Mouse (Mus musculus) limb, embryonic 10.5 days (tissue): Measurements from ENCODE around the gene Gnai2. TPM values are rescaled to one million over a fixed set of nuclear protein-coding genes. Genes with fewer than 3 reads are reported as not detected.
A peak's percentile ranks its signal among the peaks of the same experiment; 100 is the strongest.

Experiments
- DNase-seq: peaks from one replicate; pipeline ENCODE4 v3.0.0-alpha.2; 2017; ENCODE audit warnings: low spot score
- H3K27ac ChIP-seq: fragments of 300-500 bp; sonication (generic); 2 replicates; pipeline ENCODE4 v1.5.1; 2016; ENCODE audit warnings: mild to moderate bottlenecking
- H3K27me3 ChIP-seq: fragments of 300-500 bp; sonication (generic); 2 replicates; pipeline ENCODE4 v1.6.1; 2016; ENCODE audit warnings: low read depth, mild to moderate bottlenecking; ENCODE audit not compliant: poor library complexity, severe bottlenecking
- H3K36me3 ChIP-seq: fragments of 300-500 bp; sonication (generic); 2 replicates; pipeline ENCODE4 v1.6.1; 2016; ENCODE audit warnings: mild to moderate bottlenecking, moderate library complexity
- H3K4me1 ChIP-seq: fragments of 300-500 bp; sonication (generic); 2 replicates; pipeline ENCODE4 v1.6.1; 2016
- H3K4me3 ChIP-seq: fragments of 300-500 bp; sonication (generic); 2 replicates; pipeline ENCODE4 v1.5.1; 2016; ENCODE audit warnings: mild to moderate bottlenecking, moderate library complexity
- H3K9me3 ChIP-seq: fragments of 300-500 bp; sonication (generic); replicated peaks from 2 replicates; pipeline ENCODE4 v1.6.1; 2016; ENCODE audit warnings: mild to moderate bottlenecking
- WGBS: fragments of 180-500 bp; shearing (Covaris S2); methylation state at CpG from one replicate; pipeline ENCODE4 v1.1.7; 2016; 5-methylcytosine and 5-hydroxymethylcytosine counted together
- polyA plus RNA-seq: library from polyadenylated mRNA; unstranded; fragments of >200 nt; fragmentation: Nextera tagmentation; extraction: Ambion mirVana; gene quantifications from 2 replicates; pipeline ENCODE4 v1.2.1, GENCODE M21; 2016

Gnai2 gene
- polyA plus RNA-seq, 1 experiment from 2014 or later: 403 TPM

DNA sequence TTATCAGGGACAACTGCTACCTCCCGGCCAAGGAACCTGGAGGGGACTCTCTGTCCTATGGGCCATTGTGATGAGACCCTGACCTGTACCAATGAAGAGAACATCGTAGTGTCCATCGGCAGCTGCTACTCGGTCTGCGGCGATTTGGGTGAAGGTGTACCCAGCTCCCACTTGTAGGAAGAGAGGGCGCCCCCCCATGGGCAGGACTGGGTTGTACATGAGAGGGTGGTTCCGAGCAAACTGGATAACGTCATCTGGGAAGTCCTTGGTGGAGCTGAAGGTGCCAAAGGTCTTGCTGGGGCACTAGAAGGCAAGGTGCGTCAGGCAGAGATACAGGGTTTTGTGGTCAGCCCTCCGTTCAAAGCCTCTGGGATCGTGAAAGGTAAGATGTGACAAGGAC, 34.4 kb downstream of the Gnai2 start:
- 77% methylated on average over 12 of the region's 12 CpGs for WGBS
- Histone ChIP-seq H3K9me3 (no peaks in the 10 kb centered on the region), H3K27ac (no peak overlapping the region), H3K4me1 (peaks cover 44% of the 10 kb centered on the region), H3K27me3 (peaks cover 29% of the 10 kb centered on the region), H3K36me3 (0 out of 2 replicates have a peak, but pooled peaks cover 3% of the 10 kb centered on the region), H3K4me3 (no peak overlapping the region)
- DNase-seq: no peak

DNA sequence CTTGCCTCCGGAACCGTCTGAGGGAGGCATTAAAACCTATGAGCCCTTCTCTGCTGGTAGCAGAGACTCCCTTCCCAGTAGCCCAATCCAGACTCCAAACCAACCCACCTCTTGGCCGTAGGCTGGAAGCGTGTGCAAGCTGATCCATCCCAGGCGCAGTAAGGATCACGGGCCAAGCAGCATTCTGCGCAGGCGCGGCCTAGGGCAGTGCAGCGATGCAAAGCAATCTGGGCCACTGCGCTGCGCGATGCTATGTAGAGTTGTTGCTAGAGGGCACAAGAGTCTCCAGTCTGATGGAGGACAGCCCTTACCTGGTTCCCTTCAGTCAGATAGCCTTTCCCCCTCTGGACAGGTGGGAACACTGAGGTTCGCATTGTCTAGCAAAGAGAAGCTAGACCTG, 35.3 kb downstream of the Gnai2 start:
- H3K36me3 ChIP-seq: peaks cover 5% of the 10 kb centered on the region; the same call in 1 of the 2 replicates
- no peak overlapping the region for H3K27ac ChIP-seq
- 65% methylated on average over 14 of the region's 14 CpGs for WGBS
- H3K4me3 ChIP-seq: no peak overlapping the region; the same call in 1 of the 2 replicates
- no peaks in the 10 kb centered on the region for H3K9me3 ChIP-seq
- H3K27me3 ChIP-seq: peaks cover 29% of the 10 kb centered on the region
- DNase-seq: no peak
- peaks cover 35% of the 10 kb centered on the region for H3K4me1 ChIP-seq

DNA sequence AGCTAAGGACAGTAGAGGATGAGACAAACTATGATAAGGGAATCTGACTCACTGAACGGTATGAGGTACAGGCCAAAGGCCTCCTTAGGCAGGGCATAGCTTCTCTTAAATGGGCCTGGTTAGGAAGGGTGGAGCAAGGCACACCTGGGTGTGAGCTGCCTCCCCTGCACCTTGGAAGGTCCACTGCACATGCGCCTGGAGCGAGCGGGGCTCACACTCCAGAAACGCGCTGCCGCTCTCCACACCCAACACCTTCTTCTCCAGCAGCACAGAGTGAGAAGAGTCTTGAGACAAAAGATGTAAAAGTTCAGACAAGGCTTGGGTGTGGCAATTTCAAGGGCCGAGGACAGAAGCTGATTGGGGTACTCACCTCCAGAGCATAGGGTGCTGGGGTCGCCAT, 35.7 kb downstream of the Gnai2 start:
- Histone ChIP-seq H3K27ac (no peak overlapping the region), H3K27me3 (peaks cover 29% of the 10 kb centered on the region), H3K9me3 (no peaks in the 10 kb centered on the region), H3K36me3 (peaks cover 9% of the 10 kb centered on the region), H3K4me1 (peaks cover 33% of the 10 kb centered on the region), H3K4me3 (no peak overlapping the region; the same call in 1 of the 2 replicates)
- WGBS: 86% methylated on average over 9 of the region's 9 CpGs
- no peak for DNase-seq

DNA sequence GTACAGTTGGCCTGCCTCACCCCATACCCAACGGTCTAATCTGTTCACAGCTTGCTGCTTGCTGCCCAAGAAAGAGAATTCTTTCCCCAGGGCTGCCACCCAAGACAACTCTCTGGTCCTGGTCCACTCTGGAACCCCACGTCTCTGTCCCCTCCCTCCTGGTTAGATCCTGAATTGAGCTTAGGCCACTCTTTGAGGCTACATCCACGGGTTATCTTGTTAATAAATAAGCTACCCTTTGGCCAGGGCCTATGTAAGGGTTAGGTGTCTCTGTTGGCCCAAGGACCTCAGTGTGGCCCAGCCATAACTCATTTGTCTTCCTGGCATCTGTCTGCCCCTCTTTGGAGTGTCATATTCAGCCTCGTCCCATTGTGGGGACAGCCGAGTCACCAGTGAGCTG, 36.8 kb downstream of the Gnai2 start:
- Histone ChIP-seq H3K27me3 (peaks cover 21% of the 10 kb centered on the region), H3K9me3 (no peaks in the 10 kb centered on the region), H3K4me3 (no peak overlapping the region), H3K27ac (no peak overlapping the region), H3K36me3 (peaks cover 20% of the 10 kb centered on the region), H3K4me1 (peaks cover 33% of the 10 kb centered on the region)
- WGBS: 80% methylated on average over 5 of the region's 5 CpGs
- no peak for DNase-seq

DNA sequence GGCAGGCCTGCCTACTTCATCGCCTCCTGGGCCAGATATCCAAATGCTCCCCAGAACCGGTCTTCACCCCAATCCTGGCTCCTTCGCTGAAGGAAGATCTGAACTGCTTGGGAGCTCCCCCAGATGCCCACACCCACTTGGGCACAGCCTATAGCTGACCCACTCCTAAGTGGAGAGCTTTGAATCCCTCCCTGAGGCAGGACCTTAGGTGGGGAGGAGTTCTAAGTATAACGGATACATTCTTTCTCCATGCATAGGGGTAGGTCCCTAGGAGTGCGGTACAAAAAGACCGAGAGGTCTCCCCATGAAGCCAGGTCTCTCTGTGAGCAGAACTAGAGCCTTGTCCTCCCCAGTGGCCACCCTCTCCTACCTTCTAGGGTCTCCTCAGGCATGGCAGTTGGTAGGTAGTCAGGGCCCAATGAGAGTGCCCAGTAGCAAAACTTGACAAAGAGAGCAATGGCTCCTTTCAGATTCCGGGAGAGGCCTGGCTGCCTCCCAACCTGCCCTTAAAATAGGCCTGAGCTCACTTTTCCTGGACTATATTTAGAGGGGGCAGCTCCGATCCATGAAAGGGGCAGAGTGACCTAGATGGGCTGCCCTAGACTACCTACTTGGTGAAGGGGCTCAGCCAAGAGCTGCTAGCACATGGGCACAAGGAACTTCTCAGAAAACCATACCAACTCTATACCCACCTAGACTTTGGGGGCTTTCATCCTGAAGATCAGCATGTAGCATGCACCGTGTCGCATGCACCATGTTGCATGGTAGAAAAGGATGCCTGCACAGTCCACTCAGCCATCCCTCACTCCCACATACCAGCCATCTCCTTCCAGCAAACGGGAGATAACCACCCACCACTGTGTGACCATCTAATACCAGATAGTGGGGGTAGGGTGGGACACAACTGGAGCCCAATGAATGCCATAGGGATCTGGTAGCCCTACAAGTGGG, 38.3 kb downstream of the Gnai2 start:
- WGBS: 90% methylated on average over 11 of the region's 11 CpGs
- no peak overlapping the region for H3K4me3 ChIP-seq

DNA sequence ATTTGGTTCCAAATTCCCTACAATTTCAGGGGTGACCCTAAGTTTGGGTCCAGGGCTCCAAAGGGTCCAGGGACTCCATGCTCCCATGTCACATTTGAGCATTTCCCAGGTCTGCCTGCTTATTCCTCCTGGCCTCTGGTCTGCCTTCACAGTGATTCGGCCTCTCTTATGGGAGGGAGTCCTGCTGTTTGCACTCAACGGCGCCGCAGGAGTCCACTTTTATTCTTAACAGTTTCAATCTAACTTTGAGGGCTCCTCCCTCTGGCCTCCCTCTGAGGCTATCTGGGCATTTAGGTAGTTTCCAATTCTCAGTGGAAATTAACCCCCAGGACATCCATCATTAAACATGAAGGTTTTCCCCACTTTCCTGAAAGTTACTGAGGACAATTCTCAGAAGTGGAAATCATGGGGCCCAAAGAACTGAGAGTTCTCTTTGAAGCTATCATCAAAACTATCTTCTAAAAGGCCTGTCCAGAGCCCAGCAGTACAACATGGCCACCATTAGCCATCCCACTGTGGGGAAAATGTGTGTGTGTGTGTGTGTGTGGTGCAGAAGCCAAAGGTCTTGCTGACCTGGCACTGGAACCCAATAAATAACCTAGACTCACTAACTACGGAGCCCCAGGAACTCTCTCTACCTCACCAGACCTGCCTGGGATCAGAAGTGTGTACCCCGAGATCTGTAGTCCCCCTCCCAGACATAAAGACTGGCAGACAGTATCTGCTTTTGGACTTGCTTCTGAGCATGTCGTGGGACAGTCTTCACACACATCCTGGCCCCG, 40.7 kb downstream of the Gnai2 start:
- Histone ChIP-seq H3K27me3 (peaks cover 5% of the 10 kb centered on the region; the same call in 1 of the 2 replicates), H3K4me1 (peaks cover 18% of the 10 kb centered on the region), H3K27ac (no peak overlapping the region), H3K4me3 (no peak overlapping the region), H3K36me3 (peaks cover 59% of the 10 kb centered on the region), H3K9me3 (no peaks in the 10 kb centered on the region)
- DNase-seq: no peak
- 82% methylated on average over 8 of the region's 8 CpGs for WGBS

More for the DNA sequence above, 38.3 kb downstream of the Gnai2 start:
- Histone ChIP-seq H3K27ac (no peak overlapping the region), H3K4me1 (peaks cover 26% of the 10 kb centered on the region), H3K27me3 (peaks cover 16% of the 10 kb centered on the region; the same call in 1 of the 2 replicates), H3K9me3 (no peaks in the 10 kb centered on the region), H3K36me3 (peaks cover 35% of the 10 kb centered on the region)
- DNase-seq: no peak

DNA sequence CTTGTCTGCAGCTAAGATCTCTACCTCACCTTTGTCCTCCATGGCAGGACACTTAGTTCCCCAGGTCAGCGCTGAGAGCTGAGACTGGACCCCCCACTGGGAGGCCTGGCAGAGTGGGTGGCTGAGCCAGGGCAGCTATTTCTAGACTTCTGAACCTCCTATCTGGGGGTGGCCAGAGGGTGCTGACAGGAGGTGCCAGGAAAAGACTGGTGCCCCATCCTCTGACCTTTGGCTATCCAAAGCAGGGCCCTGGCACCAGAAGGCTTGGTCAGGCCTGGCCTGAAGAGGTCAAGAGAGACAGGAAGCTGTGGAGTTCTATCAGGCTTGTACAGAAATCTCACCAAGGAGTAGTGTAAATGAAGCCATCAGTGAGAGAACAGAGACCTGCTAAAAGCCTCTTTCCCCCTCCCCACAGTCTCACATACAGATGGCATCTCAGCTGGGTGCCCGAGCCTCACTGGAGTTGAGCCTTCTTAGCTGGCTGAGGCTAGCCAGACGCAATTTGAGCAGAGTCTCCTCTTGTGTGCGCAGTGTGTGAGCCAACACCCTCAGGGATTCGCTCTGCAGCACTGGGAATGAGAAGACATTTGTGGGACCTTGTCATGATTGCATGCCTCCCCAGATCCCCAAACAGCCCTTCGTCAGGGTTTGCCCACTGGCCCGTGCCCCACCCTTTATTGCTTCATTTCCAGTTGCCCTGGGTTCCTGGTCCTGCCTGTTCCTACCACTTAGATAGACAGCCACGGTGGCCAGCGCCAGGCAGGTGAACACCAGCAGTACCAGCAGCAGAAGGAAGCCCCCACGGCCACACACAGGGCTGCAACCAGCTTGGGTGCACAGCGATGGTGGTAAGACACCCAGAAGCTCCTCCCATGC, 41.8 kb downstream of the Gnai2 start:
- no peak for DNase-seq
- WGBS: 77% methylated on average over 11 of the region's 11 CpGs
- H3K9me3 ChIP-seq: no peaks in the 10 kb centered on the region
- peaks cover 65% of the 10 kb centered on the region for H3K36me3 ChIP-seq
- H3K27ac ChIP-seq: no peak overlapping the region
- no peaks in the 10 kb centered on the region for H3K27me3 ChIP-seq
- H3K4me1 ChIP-seq: peaks cover 27% of the 10 kb centered on the region
- no peak overlapping the region for H3K4me3 ChIP-seq

DNA sequence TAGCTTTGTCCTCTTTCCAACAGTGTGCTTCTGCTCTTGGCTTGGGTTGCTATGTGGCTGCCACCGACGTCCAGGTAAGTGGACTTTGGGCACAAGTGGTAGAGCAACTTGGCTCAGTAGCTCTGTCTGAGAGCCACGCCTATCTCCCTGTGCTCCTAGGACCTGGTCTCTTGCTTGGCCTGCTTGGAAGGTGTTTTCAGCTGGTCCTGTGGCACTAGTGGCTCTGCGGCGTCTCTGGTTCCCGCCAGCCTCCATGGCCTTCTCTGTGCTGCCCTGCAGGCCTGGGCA, 44.5 kb downstream of the Gnai2 start:
- no peak for DNase-seq
- Histone ChIP-seq H3K27ac (no peak overlapping the region), H3K27me3 (no peaks in the 10 kb centered on the region), H3K4me1 (peaks cover 39% of the 10 kb centered on the region), H3K36me3 (peaks cover 62% of the 10 kb centered on the region), H3K4me3 (no peak overlapping the region), H3K9me3 (no peaks in the 10 kb centered on the region)
- WGBS: 98% methylated on average over 6 of the region's 6 CpGs

DNA sequence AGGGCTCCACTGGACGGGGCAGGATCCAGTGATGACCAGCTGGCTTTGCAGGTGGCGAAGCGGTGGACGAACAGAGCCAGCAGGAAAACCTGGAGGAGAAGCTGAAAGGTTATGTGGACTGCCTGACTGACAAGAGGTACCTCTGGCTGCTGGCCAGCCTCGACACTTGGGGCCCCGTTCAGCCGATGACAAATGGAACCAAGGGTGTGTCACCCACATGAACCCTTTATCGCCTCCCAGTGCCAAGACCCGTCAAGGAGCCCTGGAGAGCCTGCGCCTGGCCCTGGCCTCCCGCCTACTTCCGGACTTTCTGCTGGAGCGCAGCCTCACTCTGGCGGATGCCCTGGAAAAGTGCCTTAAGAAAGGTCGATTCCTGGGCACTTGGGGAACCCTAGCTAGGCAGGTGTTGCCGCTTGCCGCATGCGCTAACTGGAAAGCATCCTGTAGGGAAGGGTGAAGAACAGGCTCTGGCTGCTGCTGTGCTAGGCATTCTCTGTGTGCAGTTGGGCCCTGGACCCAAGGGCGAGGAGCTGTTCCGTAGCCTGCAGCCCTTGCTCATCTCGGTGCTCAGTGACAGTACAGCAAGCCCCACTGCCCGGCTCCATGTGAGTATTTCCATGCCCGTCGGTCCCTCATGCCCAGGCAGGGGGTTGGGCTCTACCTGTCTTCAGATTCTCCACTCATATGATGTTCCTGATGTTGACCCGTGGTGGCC, 45.0 kb downstream of the Gnai2 start:
- Histone ChIP-seq H3K36me3 (peaks cover 62% of the 10 kb centered on the region), H3K4me1 (peaks cover 39% of the 10 kb centered on the region), H3K27ac (no peak overlapping the region), H3K4me3 (no peak overlapping the region), H3K27me3 (no peaks in the 10 kb centered on the region), H3K9me3 (no peaks in the 10 kb centered on the region)
- DNase-seq: no peak
- WGBS: 89% methylated on average over 25 of the region's 25 CpGs

DNA sequence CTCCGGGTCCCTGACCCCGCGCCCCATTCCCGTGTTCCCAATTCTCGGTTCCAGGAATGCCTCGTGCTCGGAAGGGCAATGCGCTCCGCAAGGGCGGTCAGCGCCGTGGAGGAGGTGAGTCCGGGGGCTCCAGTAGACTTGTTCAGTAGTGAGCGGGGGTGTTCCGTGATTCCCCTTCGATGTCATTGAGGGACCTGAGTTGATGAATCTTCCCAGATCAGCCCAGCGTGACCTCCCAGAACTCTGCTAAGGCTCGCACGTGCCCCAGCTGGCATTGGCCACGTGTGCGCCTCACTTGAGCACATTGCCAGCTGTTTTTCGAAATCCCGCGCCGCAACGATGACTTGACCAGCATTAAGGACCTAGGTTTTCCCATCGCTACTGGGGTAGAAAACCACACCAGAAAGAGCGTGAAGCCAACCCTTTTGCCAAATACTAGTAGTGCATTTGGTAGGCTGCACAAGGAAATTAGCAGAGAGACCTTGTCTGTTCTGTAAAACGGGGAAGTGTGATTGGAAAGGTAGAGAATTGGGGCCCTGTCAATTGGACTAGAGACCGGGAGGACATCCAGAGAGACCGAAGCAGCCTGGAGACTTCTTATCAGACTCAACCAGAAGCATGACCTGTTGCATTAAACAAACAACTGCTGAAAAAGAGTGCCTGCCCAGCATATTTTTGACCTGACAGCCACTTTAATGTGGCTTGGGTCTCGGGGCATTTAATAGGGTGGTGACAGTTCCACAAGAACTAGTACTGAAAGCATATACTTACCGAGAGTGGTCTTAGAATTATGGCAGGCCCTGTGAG, 47.1 kb downstream of the Gnai2 start:
- no peak for DNase-seq
- Histone ChIP-seq H3K4me3 (peak overlapping the region; percentile 70), H3K36me3 (peaks cover 59% of the 10 kb centered on the region), H3K27me3 (no peaks in the 10 kb centered on the region), H3K27ac (peak overlapping the region; percentile 80), H3K4me1 (peaks cover 26% of the 10 kb centered on the region), H3K9me3 (no peaks in the 10 kb centered on the region)
- WGBS: 5% methylated on average over 33 of the region's 33 CpGs

DNA sequence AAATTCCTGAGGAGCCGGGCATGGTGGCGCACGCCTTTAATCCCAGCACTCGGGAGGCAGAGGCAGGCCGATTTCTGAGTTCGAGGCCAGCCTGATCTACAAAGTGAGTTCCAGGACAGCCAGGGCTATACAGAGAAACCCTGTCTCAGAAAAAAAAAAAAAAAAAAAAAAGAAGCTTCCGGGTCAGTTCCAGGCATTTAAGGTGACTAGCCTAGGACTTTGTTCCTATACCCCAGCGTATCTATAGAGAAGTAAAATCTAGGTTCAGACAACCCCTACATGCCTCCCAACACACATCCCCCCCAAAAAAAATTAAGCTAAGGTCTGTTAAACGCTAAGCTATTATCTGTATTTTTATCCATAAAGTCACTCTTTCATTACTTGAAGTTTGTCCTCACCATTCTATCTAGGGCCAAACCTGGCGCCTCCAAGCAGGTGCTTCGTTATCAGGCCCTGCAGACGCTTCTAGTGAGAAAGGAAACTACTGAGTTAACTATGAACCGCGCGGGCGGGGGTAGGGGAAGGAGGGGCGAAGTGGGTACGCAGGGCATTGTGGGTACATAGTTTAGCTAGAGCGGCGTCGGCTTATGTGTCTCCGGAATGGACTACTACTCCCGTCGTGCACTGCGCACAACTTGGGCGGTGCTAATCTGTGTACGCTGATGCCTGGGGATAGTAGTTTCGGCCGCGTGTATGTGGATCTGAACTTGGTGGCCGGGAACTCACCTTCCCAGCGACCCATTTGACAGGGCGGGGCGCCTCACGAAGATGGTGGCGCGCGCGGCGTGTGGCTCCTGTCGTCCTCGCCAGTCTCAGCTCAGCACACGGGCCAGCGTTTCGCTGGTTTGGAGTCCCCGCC, 48.0 kb downstream of the Gnai2 start, which contains the start of gene Ifrd2:
TSS of gene Ifrd2 (plus strand) at position 669 of the 859 bp plus-strand sequence.
- DNase-seq: peak; percentile 91
- H3K9me3 ChIP-seq: no peaks in the 10 kb centered on the region
- peak within 1 kb of the TSS; percentile 80 for H3K27ac ChIP-seq
- no peaks in the 10 kb centered on the region for H3K27me3 ChIP-seq
- 15% methylated on average over 46 of the region's 46 CpGs for WGBS
- H3K4me1 ChIP-seq: peaks cover 25% of the 10 kb centered on the region
- H3K4me3 ChIP-seq: peak within 1 kb of the TSS; percentile 70
- H3K36me3 ChIP-seq: peaks cover 56% of the 10 kb centered on the region
